Mouse (Mus musculus) heart, embryonic 13.5 days (tissue): ENCODE measurements around the gene Sparcl1. TPM values are rescaled to one million over a fixed set of nuclear protein-coding genes. Genes with fewer than 3 reads are reported as not detected.

Experiments
- ATAC-seq: fragments of 200-750 bp; cut with Nextera tagmentation; 2 replicates; pipeline ENCODE4 v1.8.0; 2017; ENCODE audit warnings: moderate TSS enrichment; ENCODE audit not compliant: insufficient number of reproducible peaks, low FRiP score, low TSS enrichment; ENCODE audit errors: extremely low read depth
- H3K27ac ChIP-seq: fragments of 300-500 bp; sonication (generic); replicated peaks from 2 replicates; pipeline ENCODE4 v1.5.1; 2015; ENCODE audit warnings: moderate library complexity, mild to moderate bottlenecking, inconsistent platforms
- H3K27me3 ChIP-seq: fragments of 300-500 bp; sonication (generic); replicated peaks from 2 replicates; pipeline ENCODE4 v1.6.1; 2015; ENCODE audit warnings: mild to moderate bottlenecking, inconsistent platforms
- H3K36me3 ChIP-seq: fragments of 300-500 bp; sonication (generic); 2 replicates; pipeline ENCODE4 v1.6.1; 2015; ENCODE audit warnings: mild to moderate bottlenecking, inconsistent platforms
- H3K4me1 ChIP-seq: fragments of 300-500 bp; sonication (generic); 2 replicates; pipeline ENCODE4 v1.6.1; 2015; ENCODE audit warnings: inconsistent platforms
- H3K4me2 ChIP-seq: fragments of 300-500 bp; sonication (generic); 2 replicates; pipeline ENCODE4 v1.6.1; 2015; ENCODE audit warnings: inconsistent platforms, mild to moderate bottlenecking, moderate library complexity
- H3K4me3 ChIP-seq: fragments of 300-500 bp; sonication (generic); 2 replicates; pipeline ENCODE4 v1.5.1; 2015; ENCODE audit warnings: moderate library complexity, mild to moderate bottlenecking, inconsistent platforms
- H3K9ac ChIP-seq: fragments of 300-500 bp; sonication (generic); 2 replicates; pipeline ENCODE4 v1.6.1; 2015; ENCODE audit warnings: inconsistent platforms, mild to moderate bottlenecking, moderate library complexity
- H3K9me3 ChIP-seq: fragments of 300-500 bp; sonication (generic); 2 replicates; pipeline ENCODE4 v1.6.1; 2016; ENCODE audit warnings: inconsistent platforms
- WGBS: fragments of 180-500 bp; shearing (Covaris S2); methylation state at CpG from one replicate; pipeline ENCODE4 v1.1.7; 2015; ENCODE audit warnings: mixed read lengths; 5-methylcytosine and 5-hydroxymethylcytosine counted together
- microRNA-seq: library from miRNA; unstranded; fragments of <30 nt; microRNA quantifications from one replicate; pipeline ENCODE4, GENCODE M21; 2016
- polyA plus RNA-seq: library from polyadenylated mRNA; unstranded; fragments of >200 nt; fragmentation: Nextera tagmentation; extraction: Ambion mirVana; gene quantifications from 2 replicates; pipeline ENCODE4 v1.2.1, GENCODE M21; 2015

Gene Sparcl1
- polyA plus RNA-seq, 1 experiment from 2014 or later = 45.7 TPM

GRCm38 (mm10) chr5:104042906-104043305 lies 70.6 kb downstream of the Sparcl1 start:
- Histone ChIP-seq H3K9ac (no peak overlapping the region), H3K4me1 (peaks cover 31% of the 10 kb centered on the region), H3K4me2 (no peak overlapping the region), H3K36me3 (no peaks in the 10 kb centered on the region), H3K4me3 (no peak overlapping the region), H3K27me3 (no peaks in the 10 kb centered on the region), H3K9me3 (no peaks in the 10 kb centered on the region), H3K27ac (peak overlapping the region; percentile 66)
- 77% methylated on average over 2 of the region's 2 CpGs for WGBS
- no peak for ATAC-seq

- Histone ChIP-seq H3K27ac (no peak overlapping the region), H3K4me1 (peaks cover 17% of the 10 kb centered on the region), H3K9me3 (no peaks in the 10 kb centered on the region), H3K9ac (no peak overlapping the region), H3K4me2 (no peak overlapping the region), H3K36me3 (no peaks in the 10 kb centered on the region), H3K27me3 (no peaks in the 10 kb centered on the region), H3K4me3 (no peak overlapping the region)
- no peak for ATAC-seq
- 56% methylated on average over 6 of the region's 6 CpGs for WGBS
Measured at GRCm38 (mm10) chr5:104039154-104039932, 74.2 kb downstream of the Sparcl1 start.

GRCm38 (mm10) chr5:104036686-104037085 lies 76.8 kb downstream of the Sparcl1 start:
- ATAC-seq = no peak

GRCm38 (mm10) chr5:104035824-104036223 lies 77.7 kb downstream of the Sparcl1 start:
- Histone ChIP-seq H3K4me3 (no peak overlapping the region), H3K4me1 (no peaks in the 10 kb centered on the region), H3K27me3 (no peaks in the 10 kb centered on the region), H3K9me3 (no peaks in the 10 kb centered on the region), H3K27ac (no peak overlapping the region), H3K4me2 (no peak overlapping the region), H3K9ac (no peak overlapping the region), H3K36me3 (no peaks in the 10 kb centered on the region)
- 44% methylated on average over 1 of the region's 1 CpGs for WGBS
- ATAC-seq = no peak

More at GRCm38 (mm10) chr5:104036686-104037085, 76.8 kb downstream of the Sparcl1 start:
- H3K27ac ChIP-seq = no peak overlapping the region
- no peaks in the 10 kb centered on the region for H3K9me3 ChIP-seq
- no peak overlapping the region for H3K4me3 ChIP-seq
- no peaks in the 10 kb centered on the region for H3K36me3 ChIP-seq
- no peaks in the 10 kb centered on the region for H3K4me1 ChIP-seq
- no peak overlapping the region for H3K4me2 ChIP-seq
- WGBS = 90% methylated on average over 1 of the region's 1 CpGs
- H3K27me3 ChIP-seq = no peaks in the 10 kb centered on the region
- H3K9ac ChIP-seq = no peak overlapping the region

GRCm38 (mm10) chr5:104035066-104035465 lies 78.5 kb downstream of the Sparcl1 start:
- Histone ChIP-seq H3K4me1 (no peaks in the 10 kb centered on the region), H3K9me3 (no peaks in the 10 kb centered on the region), H3K4me3 (no peak overlapping the region), H3K27ac (no peak overlapping the region), H3K9ac (no peak overlapping the region), H3K4me2 (no peak overlapping the region), H3K36me3 (no peaks in the 10 kb centered on the region), H3K27me3 (no peaks in the 10 kb centered on the region)
- no peak for ATAC-seq

- ATAC-seq = no peak
- no peak overlapping the region for H3K27ac ChIP-seq
- 52% methylated on average over 2 of the region's 2 CpGs for WGBS
- H3K27me3 ChIP-seq = no peaks in the 10 kb centered on the region
- no peaks in the 10 kb centered on the region for H3K9me3 ChIP-seq
- H3K4me2 ChIP-seq = no peak overlapping the region
- H3K4me1 ChIP-seq = no peaks in the 10 kb centered on the region
- no peak overlapping the region for H3K9ac ChIP-seq
- no peak overlapping the region for H3K4me3 ChIP-seq
- H3K36me3 ChIP-seq = no peaks in the 10 kb centered on the region
Measured at GRCm38 (mm10) chr5:104032434-104033097, 81.0 kb downstream of the Sparcl1 start.

Small RNAs within 50 kb of the gene (microRNA-seq; reads per million reads assigned to microRNA genes)
- gene Mir5619 = 4.5 reads per million, percentile 19 among the genes with 10 or more reads in this experiment

Other genes with a start within 250 kb of the Sparcl1 start
- gene Klhl8, start 202.5 kb downstream of the Sparcl1 start, polyA plus RNA-seq = 8.5 and 10.2 TPM in 2 replicates
- 0.18 and 0.27 TPM in 2 replicates for gene Hsd17b13, start 136.3 kb downstream of the Sparcl1 start, polyA plus RNA-seq
- gene Hsd17b11, start 91.8 kb downstream of the Sparcl1 start, polyA plus RNA-seq = 2.8 and 3.3 TPM in 2 replicates
- gene Nudt9, start 67.4 kb downstream of the Sparcl1 start, polyA plus RNA-seq = 53.7 and 55.6 TPM in 2 replicates
- gene Gm17660, start 36.1 kb downstream of the Sparcl1 start, polyA plus RNA-seq = not detected in 2 replicates
- not detected in 2 replicates for gene Dspp, start 57.0 kb upstream of the Sparcl1 start, polyA plus RNA-seq
- gene Dmp1, start 88.9 kb upstream of the Sparcl1 start, polyA plus RNA-seq = 0.05 and 0.06 TPM in 2 replicates
- 0.06 and 0.17 TPM in 2 replicates for gene Ibsp, start 185.4 kb upstream of the Sparcl1 start, polyA plus RNA-seq
- gene Mepe, start 211.6 kb upstream of the Sparcl1 start, polyA plus RNA-seq = not detected in 2 replicates